Mouse (Mus musculus) thymus, adult 2 months (tissue): ENCODE results near the gene Hoxc4. TPM values are rescaled to one million over a fixed set of nuclear protein-coding genes. Genes with fewer than 3 reads are reported as not detected.

Experiments
- DNase-seq: peaks from one replicate; pipeline ENCODE4 v3.0.0; 2021
- H3K27ac ChIP-seq: fragments of 200-500 bp; 2 replicates; pipeline ENCODE4 v1.5.1; 2012; ENCODE audit warnings: low read length, control low read depth; ENCODE audit not compliant: control insufficient read depth, insufficient read depth
- H3K27me3 ChIP-seq: fragments of 200-500 bp; 2 replicates; pipeline ENCODE4 v1.6.1; 2012; ENCODE audit warnings: mild to moderate bottlenecking, low read length, moderate library complexity, mixed read lengths; ENCODE audit not compliant: control insufficient read depth, insufficient read depth
- H3K36me3 ChIP-seq: fragments of 200-500 bp; 2 replicates; pipeline ENCODE4 v1.6.1; 2012; ENCODE audit warnings: mild to moderate bottlenecking, low read length, moderate library complexity; ENCODE audit not compliant: control insufficient read depth, insufficient read depth
- H3K4me1 ChIP-seq: fragments of 200-500 bp; replicated peaks from 2 replicates; pipeline ENCODE4 v1.6.1; 2012; ENCODE audit warnings: low read length; ENCODE audit not compliant: control insufficient read depth, insufficient read depth
- H3K4me3 ChIP-seq: fragments of 200-500 bp; 2 replicates; pipeline ENCODE4 v1.5.1; 2012; ENCODE audit warnings: mild to moderate bottlenecking, low read length, control low read depth, moderate library complexity; ENCODE audit not compliant: control insufficient read depth, insufficient read depth
- CTCF ChIP-seq: fragments of 200-500 bp; IDR thresholded peaks from 2 replicates; pipeline ENCODE4 v1.5.1; 2012; ENCODE audit warnings: mild to moderate bottlenecking, control low read depth, low read length, moderate library complexity, borderline replicate concordance; ENCODE audit not compliant: control insufficient read depth, poor library complexity, insufficient read depth; ENCODE audit errors: extremely low read depth
- POLR2A ChIP-seq: fragments of 200-500 bp; IDR thresholded peaks from 2 replicates; pipeline ENCODE4 v1.6.1; 2012; ENCODE audit warnings: mild to moderate bottlenecking, low read length, control low read depth, moderate library complexity; ENCODE audit not compliant: control insufficient read depth, poor library complexity, insufficient read depth; ENCODE audit errors: extremely low read depth
- WGBS: fragments of 180-500 bp; shearing (Covaris S2); methylation state at CpG from one replicate; pipeline ENCODE4 v1.1.7; 2018; 5-methylcytosine and 5-hydroxymethylcytosine counted together
- polyA plus RNA-seq: library from polyadenylated mRNA; depleted of rRNA; stranded (reverse); fragments of >200 nt; gene quantifications from 2 replicates; pipeline ENCODE4 v1.2.3, GENCODE M21; 2012

The Hoxc4 gene
- polyA plus RNA-seq, 1 experiment: 0.22 TPM

GRCm38 (mm10) chr15:102980912-102981311 lies 37.8 kb upstream of the Hoxc4 start:
- Histone ChIP-seq H3K36me3 (no peaks in the 10 kb centered on the region), H3K4me1 (no peaks in the 10 kb centered on the region), H3K4me3 (no peak overlapping the region), H3K27ac (no peak overlapping the region), H3K27me3 (peaks cover 37% of the 10 kb centered on the region)
- DNase-seq: no peak
- WGBS: 8% methylated on average over 14 of the region's 14 CpGs
- TF ChIP-seq CTCF: no peak
- no peak for TF ChIP-seq POLR2A

GRCm38 (mm10) chr15:102981379-102982288 lies 37.1 kb upstream of the Hoxc4 start:
- Histone ChIP-seq H3K4me3 (no peak overlapping the region), H3K27me3 (peaks cover 34% of the 10 kb centered on the region), H3K36me3 (no peaks in the 10 kb centered on the region), H3K4me1 (no peaks in the 10 kb centered on the region), H3K27ac (no peak overlapping the region)
- DNase-seq: no peak
- TF ChIP-seq POLR2A: no peak
- TF ChIP-seq CTCF: no peak
- WGBS: 5% methylated on average over 88 of the region's 88 CpGs

- DNase-seq: no peak
- Histone ChIP-seq H3K27ac (no peak overlapping the region), H3K4me1 (no peaks in the 10 kb centered on the region), H3K27me3 (peaks cover 20% of the 10 kb centered on the region), H3K4me3 (no peak overlapping the region), H3K36me3 (no peaks in the 10 kb centered on the region)
- 19% methylated on average over 12 of the region's 12 CpGs for WGBS
- TF ChIP-seq POLR2A: no peak
Observed at GRCm38 (mm10) chr15:102983716-102984115, 35.0 kb upstream of the Hoxc4 start.

DNA sequence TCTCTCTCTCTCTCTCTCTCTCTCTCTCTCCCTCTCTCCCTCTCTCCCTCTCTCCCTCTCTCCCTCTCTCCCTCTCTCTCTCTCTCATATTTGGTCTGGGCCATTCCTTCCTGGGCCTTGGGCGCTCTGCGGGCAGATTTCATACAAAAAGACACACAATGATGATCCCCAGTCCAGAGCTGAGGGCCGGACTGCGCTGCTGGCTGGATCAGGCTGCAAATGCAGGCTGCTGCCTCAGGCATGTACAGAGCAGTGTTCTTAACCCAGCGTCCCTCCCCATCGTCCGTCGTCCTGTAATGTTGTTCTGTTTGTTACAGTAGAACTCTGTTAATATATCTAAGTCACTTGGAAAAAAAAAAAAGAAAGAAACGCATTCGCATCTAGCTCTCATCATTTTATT lies 34.2 kb upstream of the Hoxc4 start:
- DNase-seq: no peak
- H3K4me1 ChIP-seq: no peaks in the 10 kb centered on the region
- H3K36me3 ChIP-seq: no peaks in the 10 kb centered on the region
- TF ChIP-seq CTCF: no peak
- TF ChIP-seq POLR2A: no peak
- peaks cover 18% of the 10 kb centered on the region for H3K27me3 ChIP-seq
- WGBS: 28% methylated on average over 10 of the region's 10 CpGs
- no peak overlapping the region for H3K4me3 ChIP-seq
- no peak overlapping the region for H3K27ac ChIP-seq

GRCm38 (mm10) chr15:102984925-102985324 lies 33.8 kb upstream of the Hoxc4 start:
- no peak overlapping the region for H3K27ac ChIP-seq

DNA sequence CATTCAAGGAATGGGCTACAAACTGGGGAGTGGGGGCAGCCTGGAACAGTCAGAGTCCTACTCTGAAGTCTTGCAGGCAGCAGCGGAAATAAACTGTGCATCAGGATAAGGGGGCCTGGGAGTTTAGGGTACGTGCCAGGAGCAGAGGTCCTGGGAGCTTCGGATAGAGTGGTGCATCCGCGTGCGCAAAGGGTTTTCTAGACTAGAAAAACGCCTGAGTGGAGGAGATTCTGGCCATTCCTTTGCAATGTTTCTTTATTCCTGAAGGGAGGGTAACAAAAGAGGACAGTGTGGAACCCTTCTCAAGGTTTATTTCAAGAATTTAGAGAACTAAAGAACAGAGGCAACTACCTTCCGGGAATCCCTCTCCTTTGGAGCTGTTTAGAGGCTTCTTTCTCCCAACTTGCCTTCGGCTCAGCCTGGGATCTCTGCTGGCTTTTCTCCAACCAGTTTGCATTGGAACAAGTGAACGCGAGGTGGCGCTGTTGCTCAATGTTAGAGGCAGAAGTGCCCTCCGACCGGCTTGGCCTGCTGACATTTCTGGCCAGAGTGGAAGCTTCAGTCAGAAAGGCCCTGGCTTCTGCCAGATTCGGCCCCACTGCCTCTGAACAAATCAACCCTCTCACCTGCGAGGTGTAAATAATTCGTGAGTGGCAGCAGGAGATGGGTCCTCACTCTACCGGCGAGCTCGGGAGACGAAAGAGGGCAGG lies 31.5 kb upstream of the Hoxc4 start:
- Histone ChIP-seq H3K27ac (no peak overlapping the region), H3K36me3 (no peaks in the 10 kb centered on the region), H3K27me3 (peaks cover 25% of the 10 kb centered on the region), H3K4me1 (no peaks in the 10 kb centered on the region), H3K4me3 (no peak overlapping the region)
- peak; percentile 76 for DNase-seq
- TF ChIP-seq POLR2A (no peak), CTCF (peak; percentile 85)
- WGBS: 7% methylated on average over 21 of the region's 21 CpGs

More at GRCm38 (mm10) chr15:102984925-102985324, 33.8 kb upstream of the Hoxc4 start:
- peaks cover 20% of the 10 kb centered on the region for H3K27me3 ChIP-seq
- no peaks in the 10 kb centered on the region for H3K4me1 ChIP-seq
- H3K36me3 ChIP-seq: no peaks in the 10 kb centered on the region
- DNase-seq: no peak
- WGBS: 42% methylated on average over 3 of the region's 3 CpGs
- TF ChIP-seq CTCF: no peak
- TF ChIP-seq POLR2A: no peak
- H3K4me3 ChIP-seq: no peak overlapping the region
